Mouse (Mus musculus): ENCODE data around the gene Mfrp.
"Not testable (repeated sequence)": the region's sequence is repeated elsewhere in the genome, so short reads cannot be mapped to it uniquely, and the experiment has no call there.

Mfrp gene

DNA sequence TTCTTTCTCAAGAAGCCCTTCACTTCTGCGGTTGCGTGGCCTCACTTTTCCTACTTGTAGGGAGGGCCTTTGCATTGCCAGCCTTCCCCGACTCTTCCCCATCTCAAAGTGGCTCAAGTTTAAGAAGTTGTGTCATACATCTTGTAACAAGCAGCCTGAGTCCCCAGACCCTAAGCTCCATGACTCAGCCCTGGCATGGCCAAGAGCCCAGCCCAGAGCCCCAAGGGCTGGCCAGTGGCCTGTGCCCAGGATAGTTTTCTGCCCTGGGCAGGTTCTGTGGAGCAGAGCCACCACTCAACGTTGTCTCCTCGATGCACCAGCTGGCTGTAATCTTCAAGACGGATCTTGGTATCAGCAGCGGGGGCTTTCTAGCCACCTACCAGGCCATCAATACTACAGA lies 3.4 kb downstream of the Mfrp start:
- no peak for DNase-seq (ENCODE audit: low spot score in 2 of 2)

DNA sequence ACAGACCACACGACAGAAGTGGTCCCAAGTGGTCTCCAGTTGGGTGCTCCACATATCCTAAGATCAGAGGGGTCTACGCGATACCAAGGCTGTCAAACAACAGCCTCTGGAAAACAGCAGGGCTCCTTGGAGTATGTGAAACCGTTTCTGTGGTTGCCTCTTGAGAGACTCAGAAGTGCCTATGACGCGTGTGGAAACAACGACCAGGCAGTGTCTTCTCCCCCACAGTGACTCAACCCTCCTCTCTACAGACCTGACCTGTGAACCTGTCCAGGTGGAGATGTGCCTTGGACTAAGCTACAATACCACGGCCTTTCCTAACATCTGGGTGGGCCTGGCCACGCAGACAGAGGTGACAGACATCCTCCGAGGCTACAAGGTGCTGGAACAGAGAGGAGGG lies 4.3 kb downstream of the Mfrp start:
- DNase-seq (ENCODE audit: low spot score in 2 of 2): no peak

- no peak for DNase-seq (ENCODE audit: low spot score in 2 of 2)
Observed at GRCm38 (mm10) chr9:44106182-44106581, 4.7 kb downstream of the Mfrp start.

GRCm38 (mm10) chr9:44106596-44106995 lies 5.1 kb downstream of the Mfrp start:
- no peak for DNase-seq (ENCODE audit: low spot score in 2 of 2)

DNA sequence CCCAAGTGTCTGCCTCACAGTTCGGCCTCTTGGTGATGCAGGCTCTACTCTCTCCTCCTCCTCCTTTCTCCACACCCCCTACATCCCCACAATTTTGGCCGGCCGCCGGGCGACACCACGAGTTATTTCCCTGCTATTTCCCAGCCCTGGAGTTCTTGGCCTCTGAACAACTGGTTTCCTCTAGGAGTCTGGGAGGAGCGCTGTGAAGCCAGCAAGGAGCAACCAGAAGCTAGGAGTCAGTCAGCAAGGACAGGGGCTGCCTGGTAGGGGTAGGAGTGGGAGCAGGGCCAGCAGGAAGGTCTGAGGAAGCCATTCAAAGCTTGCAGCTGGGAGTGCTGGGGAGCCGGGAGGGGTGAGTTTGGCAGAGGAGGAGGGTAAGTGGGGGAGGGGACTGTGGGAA lies 5.6 kb downstream of the Mfrp start, which contains the start of gene C1qtnf5:
Gene C1qtnf5, plus strand, starts transcription at position 136 of the 400 bp plus-strand sequence.
- DNase-seq (ENCODE audit: low spot score in 2 of 2): no peak

- no peak for DNase-seq (ENCODE audit: low spot score in 2 of 2)
Observed at GRCm38 (mm10) chr9:44107557-44108179, 6.1 kb downstream of the Mfrp start.

DNA sequence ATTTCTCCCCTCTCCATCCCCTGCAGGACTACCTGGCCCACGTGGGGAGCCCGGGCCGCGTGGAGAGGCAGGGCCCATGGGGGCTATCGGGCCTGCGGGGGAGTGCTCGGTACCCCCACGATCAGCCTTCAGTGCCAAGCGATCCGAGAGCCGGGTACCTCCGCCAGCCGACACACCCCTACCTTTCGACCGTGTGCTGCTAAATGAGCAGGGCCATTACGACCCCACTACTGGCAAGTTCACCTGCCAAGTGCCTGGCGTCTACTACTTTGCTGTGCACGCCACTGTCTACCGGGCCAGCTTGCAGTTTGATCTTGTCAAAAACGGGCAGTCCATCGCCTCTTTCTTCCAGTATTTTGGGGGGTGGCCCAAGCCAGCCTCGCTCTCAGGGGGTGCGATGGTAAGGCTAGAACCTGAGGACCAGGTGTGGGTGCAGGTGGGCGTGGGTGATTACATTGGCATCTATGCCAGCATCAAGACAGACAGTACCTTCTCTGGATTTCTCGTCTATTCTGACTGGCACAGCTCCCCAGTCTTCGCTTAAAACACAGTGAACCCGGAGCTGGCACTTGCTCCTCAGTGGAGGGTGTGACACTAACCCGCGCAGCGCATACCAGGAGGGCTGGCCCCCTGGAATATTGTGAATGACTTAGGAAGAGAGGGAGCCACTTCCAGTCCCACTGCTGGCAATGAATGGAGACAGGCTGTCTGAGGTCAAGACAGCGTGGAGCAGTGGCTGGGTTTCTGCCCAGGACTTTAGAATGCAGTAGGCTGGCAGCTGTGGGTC lies 6.9 kb downstream of the Mfrp start:
- no peak for DNase-seq (ENCODE audit: low spot score in 2 of 2)

DNA sequence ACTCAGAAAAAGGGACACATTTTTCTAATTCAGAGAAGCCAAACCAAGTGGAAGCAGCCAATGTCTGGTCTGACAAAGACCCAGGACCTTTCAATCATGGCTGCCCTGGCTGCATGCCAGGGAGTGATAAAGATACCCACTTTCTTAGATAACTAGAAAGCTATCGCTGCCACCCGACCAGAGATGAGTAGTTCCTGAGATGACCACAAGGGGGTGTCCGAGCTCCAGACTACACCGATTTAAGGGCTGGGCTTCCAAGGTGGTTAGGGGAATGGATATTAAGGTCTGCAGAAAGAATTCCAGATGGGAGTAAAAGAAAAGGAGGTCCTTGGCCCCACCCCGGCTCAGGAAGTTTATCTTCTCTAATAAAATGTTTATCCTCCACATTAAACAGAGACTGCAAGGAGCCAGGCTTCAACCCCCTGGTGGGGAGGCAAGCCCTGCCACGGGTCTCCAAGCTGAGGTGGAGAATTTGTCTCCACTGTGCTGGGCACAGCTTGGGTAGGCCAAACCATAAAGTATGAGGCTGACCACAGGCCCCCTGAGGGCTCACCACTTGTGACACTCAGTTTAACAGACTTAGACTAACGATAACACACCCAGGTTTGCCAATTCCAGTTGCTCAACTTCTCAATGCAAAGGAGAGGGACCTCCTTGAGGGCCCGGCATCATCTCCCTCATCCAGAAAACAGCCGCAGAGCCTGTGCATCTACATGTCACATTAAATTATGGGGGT lies 8.0 kb downstream of the Mfrp start:
- DNase-seq (ENCODE audit: low spot score in 2 of 2): peak; percentile 70 to 76

- not testable (repeated sequence) for DNase-seq (ENCODE audit: low spot score in 2 of 2)
Observed at GRCm38 (mm10) chr9:44111909-44112308, 10.4 kb downstream of the Mfrp start.

DNA sequence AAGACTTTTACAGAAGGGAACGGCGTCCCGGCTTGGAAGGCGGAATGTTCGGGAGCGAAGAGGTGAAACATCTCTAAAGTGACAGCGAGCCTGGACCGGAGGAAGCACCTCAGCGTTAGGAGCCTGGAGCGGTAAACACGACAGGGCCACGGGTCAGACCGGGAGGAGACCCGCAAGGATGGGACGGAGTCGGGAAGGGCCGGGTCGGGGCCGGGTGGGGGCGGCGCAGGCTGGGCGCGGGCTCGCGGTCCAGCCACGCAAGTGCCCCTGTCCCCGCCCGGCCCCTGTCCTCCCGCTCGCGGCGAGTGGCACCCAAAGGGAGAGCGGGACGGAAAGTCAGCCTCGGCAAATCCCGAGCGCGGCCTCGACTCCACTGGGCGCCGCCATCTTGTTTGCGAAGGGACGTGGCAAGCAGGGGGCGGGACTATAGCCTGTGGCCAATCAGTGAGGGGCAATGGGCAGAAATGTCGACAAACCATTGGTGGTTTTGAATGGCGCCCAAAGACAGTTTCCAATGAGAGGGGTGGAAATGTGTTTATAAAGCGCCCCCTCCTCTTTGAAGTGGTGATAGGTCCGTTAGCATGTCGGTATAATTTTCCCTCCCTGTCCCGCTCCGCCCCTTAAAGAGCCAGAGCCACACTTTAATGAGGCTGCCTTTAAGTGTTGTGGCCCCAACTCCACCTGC lies 11.7 kb downstream of the Mfrp start, which contains the start of the genes Gm49380 and Rnf26:
Gene Gm49380, minus strand, starts transcription at position 396 of the 685 bp plus-strand sequence.
Gene Rnf26, minus strand, starts transcription at position 413 of the 685 bp plus-strand sequence.
- DNase-seq (ENCODE audit: low spot score in 2 of 2): peak; percentile 95 to 96

DNA sequence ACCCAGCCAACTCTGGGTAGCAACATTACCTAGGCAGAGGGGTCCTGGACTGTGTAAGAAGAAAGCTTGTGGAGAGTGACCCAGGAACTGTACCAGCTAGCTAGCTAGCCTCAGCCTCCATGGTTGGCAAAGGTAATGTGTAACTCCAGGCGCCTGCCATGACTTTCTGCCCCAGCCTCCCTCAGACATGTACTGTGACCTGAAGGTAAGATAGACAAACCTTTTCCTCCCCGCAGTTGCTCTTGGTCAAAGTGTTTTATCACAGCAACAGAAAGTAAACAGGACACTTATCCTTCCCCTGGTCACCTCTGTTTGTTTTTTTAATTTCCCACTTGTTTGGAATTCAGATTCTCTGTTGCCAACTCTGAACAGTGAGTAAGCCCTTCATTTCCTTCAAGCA lies 12.9 kb downstream of the Mfrp start:
- DNase-seq (ENCODE audit: low spot score in 2 of 2): no peak

GRCm38 (mm10) chr9:44115599-44115998 lies 14.1 kb downstream of the Mfrp start:
- DNase-seq (ENCODE audit: low spot score in 2 of 2): no peak

DNA sequence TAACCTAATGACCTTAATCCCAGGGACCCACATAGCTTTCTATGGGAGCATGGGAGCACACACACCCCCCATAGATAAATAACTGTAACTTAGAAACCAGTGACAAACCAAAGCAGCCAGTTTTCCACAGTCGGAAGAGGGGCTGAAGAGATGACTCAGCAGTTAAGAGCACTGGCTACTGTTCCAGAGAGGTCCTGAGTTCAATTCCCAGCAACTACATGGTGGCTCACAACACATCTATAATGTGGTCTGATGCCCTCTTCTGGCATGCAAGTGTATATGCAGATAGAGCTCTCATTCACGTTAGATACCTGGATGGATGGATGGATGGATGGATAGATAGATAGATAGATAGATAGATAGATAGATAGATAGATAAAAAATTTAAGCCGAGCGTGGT lies 14.7 kb downstream of the Mfrp start:
- DNase-seq (ENCODE audit: low spot score in 2 of 2): no peak

DNA sequence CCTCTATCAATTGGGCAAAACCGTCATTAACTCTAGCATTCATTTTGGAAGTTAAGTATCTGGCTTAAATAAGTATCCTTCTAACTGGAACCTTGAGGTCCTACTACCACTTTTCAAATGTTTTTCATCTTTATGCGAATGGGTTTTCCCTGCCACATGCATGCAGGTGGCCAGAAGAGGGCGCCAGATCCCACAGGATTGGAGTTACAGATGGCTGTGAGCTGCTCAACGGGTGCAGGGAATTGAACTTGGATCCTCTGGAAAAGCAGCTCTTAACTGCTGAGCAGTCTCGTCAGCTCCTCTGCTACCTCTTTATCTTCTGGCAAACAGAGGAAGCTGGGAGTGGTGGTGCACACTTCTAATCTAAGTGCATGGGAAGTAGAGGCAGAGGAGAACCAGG lies 17.5 kb downstream of the Mfrp start:
- DNase-seq (ENCODE audit: low spot score in 2 of 2): peak in 1 of 2 experiments; percentile 45

DNA sequence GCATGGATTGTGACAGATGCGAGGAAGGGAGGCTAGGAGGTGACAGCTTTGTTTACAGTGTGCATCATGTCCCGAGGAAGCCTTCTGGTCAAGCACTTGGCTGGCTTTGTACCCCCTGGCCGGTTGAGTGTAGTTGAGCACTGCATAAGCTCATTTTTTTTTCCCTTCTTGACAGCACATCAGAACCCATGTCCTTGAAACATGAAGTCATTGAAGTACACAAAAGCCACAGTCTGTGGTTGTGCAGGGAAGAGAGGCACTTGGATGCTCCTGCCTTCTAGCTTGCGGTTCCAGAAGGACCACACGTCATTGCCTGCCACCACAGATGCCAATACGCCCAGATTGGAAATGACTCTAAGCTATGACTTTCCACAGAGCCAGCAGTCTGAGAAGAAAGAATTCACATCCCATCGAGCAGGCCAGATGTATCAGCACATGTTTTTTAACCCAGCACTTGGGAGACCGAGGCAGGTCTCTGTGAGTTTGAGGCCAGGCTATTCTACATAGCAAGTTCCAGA lies 18.5 kb downstream of the Mfrp start:
- DNase-seq (ENCODE audit: low spot score in 2 of 2): no peak

- DNase-seq (ENCODE audit: low spot score in 2 of 2): no peak
Observed at GRCm38 (mm10) chr9:44124317-44124716, 22.8 kb downstream of the Mfrp start.

- no peak for DNase-seq (ENCODE audit: low spot score in 2 of 2)
Observed at GRCm38 (mm10) chr9:44125026-44125425, 23.5 kb downstream of the Mfrp start.

DNA sequence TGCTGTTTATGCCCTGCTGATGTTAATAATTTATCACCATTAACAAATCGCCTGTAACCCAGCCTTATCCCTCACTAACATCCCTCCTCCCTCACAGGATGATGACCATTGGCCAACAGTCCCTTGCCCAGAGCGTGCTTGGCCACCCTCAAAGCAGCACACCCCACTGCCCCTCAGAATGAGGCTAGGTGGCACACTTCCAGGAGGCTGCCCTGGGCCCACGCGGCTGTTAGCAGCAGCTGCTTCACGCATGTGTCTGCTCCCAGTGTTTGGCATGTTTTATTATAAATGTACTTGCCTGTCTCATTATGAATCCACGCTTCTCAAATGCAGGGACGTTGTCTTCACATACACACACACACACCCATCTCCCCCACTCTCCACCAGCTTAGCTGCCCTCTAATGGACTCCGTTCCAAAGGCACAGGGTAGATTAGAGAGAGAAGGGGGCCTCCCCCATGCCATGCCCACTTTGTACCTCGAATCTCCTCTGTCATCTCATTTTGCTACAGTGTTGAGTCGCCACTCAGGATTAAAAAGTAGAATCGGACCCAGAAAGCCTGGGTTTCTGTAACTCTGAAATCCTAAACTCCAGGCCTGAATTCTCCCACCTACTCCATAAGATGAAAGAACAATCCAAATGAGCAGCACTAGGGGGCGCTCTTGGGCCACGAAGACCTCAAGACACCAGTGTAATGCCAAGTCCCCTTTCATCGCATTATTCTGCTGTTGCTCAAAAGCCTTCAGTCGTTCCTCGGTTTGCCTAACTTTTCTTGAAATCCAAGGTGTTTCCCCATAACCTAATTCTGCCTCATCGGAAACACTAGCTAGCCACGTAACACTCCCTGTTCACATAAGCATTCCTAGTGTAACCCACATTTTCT lies 24.3 kb downstream of the Mfrp start:
- DNase-seq (ENCODE audit: low spot score in 2 of 2): peak; percentile 74 to 83

DNA sequence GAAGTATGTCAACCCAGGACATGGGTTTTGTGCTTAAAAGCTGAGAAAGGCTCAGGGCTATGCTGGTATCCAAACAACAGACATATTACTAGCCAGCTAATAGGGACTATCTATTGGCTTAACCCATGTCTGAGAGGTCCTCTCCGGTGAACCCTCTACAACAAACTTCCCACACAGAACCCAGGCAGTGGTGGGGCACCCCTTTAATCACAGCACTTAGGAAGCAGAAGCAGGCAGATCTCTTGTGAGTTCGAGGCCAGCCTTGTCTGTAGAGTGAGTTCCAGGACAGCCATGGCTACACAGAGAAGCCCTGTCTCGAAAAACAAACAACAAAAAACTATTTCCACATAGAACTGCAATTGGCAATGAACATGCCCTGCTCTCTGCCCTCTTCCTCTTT lies 25.2 kb downstream of the Mfrp start:
- DNase-seq (ENCODE audit: low spot score in 2 of 2): no peak

- DNase-seq (ENCODE audit: low spot score in 2 of 2): no peak
Observed at GRCm38 (mm10) chr9:44127351-44127801, 25.8 kb downstream of the Mfrp start.

- no peak for DNase-seq (ENCODE audit: low spot score in 2 of 2)
Observed at GRCm38 (mm10) chr9:44129633-44130032, 28.1 kb downstream of the Mfrp start.
